Mouse (Mus musculus) liver, embryonic 16.5 days (tissue): ENCODE measurements around the gene Zcchc14. TPM values are rescaled to one million over a fixed set of nuclear protein-coding genes. Genes with fewer than 3 reads are reported as not detected.

Experiments
- ATAC-seq: fragments of 200-750 bp; cut with Nextera tagmentation; 2 replicates; pipeline ENCODE4 v1.8.0; 2017; ENCODE audit warnings: low read depth, mild to moderate bottlenecking, moderate number of reproducible peaks, moderate library complexity
- H3K27ac ChIP-seq: fragments of 300-500 bp; sonication (generic); 2 replicates; pipeline ENCODE4 v1.5.1; 2014; ENCODE audit warnings: mild to moderate bottlenecking, low read length
- H3K27me3 ChIP-seq: fragments of 300-500 bp; sonication (generic); 2 replicates; pipeline ENCODE4 v1.6.1; 2014; ENCODE audit warnings: low read depth, low read length, mixed read lengths; ENCODE audit not compliant: control insufficient read depth, insufficient read depth
- H3K36me3 ChIP-seq: fragments of 300-500 bp; sonication (generic); 2 replicates; pipeline ENCODE4 v1.6.1; 2014; ENCODE audit warnings: mild to moderate bottlenecking; ENCODE audit not compliant: control insufficient read depth, insufficient read depth
- H3K4me1 ChIP-seq: fragments of 300-500 bp; sonication (generic); 2 replicates; pipeline ENCODE4 v1.6.1; 2014; ENCODE audit warnings: low read depth, low read length, mixed read lengths; ENCODE audit not compliant: control insufficient read depth
- H3K4me2 ChIP-seq: fragments of 300-500 bp; sonication (generic); 2 replicates; pipeline ENCODE4 v1.6.1; 2014; ENCODE audit warnings: low read depth, low read length, mixed read lengths
- H3K4me3 ChIP-seq: fragments of 300-500 bp; sonication (generic); 2 replicates; pipeline ENCODE4 v1.5.1; 2014; ENCODE audit warnings: low read depth, mild to moderate bottlenecking, low read length
- H3K9ac ChIP-seq: fragments of 300-500 bp; sonication (generic); 2 replicates; pipeline ENCODE4 v1.6.1; 2014; ENCODE audit warnings: low read depth, low read length
- H3K9me3 ChIP-seq: fragments of 300-500 bp; sonication (generic); replicated peaks from 2 replicates; pipeline ENCODE4 v1.6.1; 2016; ENCODE audit warnings: low read length; ENCODE audit not compliant: control insufficient read depth
- WGBS: fragments of 180-500 bp; shearing (Covaris S2); extraction: QIAGEN DNeasy Blood & Tissue Kit; methylation state at CpG from one replicate; pipeline ENCODE4 v1.1.7; 2014; ENCODE audit not compliant: insufficient replicate concordance; 5-methylcytosine and 5-hydroxymethylcytosine counted together
- polyA plus RNA-seq: library from polyadenylated mRNA; unstranded; fragments of >200 nt; fragmentation: Nextera tagmentation; extraction: Ambion mirVana; gene quantifications from 2 replicates; pipeline ENCODE4 v1.2.1, GENCODE M21; 2015

The Zcchc14 gene
- 1.3 and 1.6 TPM in 2 replicates for polyA plus RNA-seq

- Histone ChIP-seq H3K27ac (no peak within 1 kb of the TSS), H3K4me1 (peaks cover 2% of the 10 kb centered on the region; the same call in 1 of the 2 replicates), H3K4me2 (peak within 1 kb of the TSS; percentile 60), H3K4me3 (peak within 1 kb of the TSS; percentile 59), H3K9me3 (no peaks in the 10 kb centered on the region), H3K27me3 (peaks cover 55% of the 10 kb centered on the region), H3K36me3 (no peaks in the 10 kb centered on the region), H3K9ac (peak within 1 kb of the TSS; percentile 45)
- 1% methylated on average over 49 of the region's 67 CpGs for WGBS
- ATAC-seq, result peak; percentile 95
Measured at GRCm38 (mm10) chr8:121652774-121653323, at the start of gene Zcchc14. Gene Zcchc14 (minus strand): TSS chr8:121652901.

DNA sequence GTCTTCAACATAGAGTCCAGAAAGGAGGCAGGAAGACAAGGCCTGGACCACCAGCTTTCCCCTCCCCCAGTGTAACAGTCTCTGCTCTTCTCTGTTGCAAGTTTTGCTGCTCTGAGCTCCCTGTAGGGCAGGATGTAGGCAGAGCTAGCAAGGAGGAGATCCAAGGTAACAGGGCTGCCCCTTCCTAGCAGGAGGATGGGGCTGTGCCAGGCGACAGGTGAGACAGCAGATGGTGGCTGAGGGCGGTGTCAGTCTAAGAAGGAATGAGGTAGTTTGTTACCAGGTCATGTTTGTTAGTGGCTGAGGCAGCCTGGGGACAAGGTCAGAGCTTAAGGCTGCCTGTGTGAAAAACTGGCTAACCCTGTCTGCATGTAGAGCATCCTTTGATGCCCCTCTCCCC lies 47.2 kb upstream of the Zcchc14 start:
- no peaks in the 10 kb centered on the region; the same call in 1 of the 2 replicates for H3K27me3 ChIP-seq
- no peaks in the 10 kb centered on the region; the same call in 1 of the 2 replicates for H3K4me1 ChIP-seq
- no peaks in the 10 kb centered on the region for H3K9me3 ChIP-seq
- H3K27ac ChIP-seq, result no peak overlapping the region
- no peak overlapping the region for H3K4me2 ChIP-seq
- WGBS, result 58% methylated on average over 2 of the region's 2 CpGs
- H3K9ac ChIP-seq, result no peak overlapping the region
- H3K36me3 ChIP-seq, result no peaks in the 10 kb centered on the region
- ATAC-seq, result no peak
- no peak overlapping the region for H3K4me3 ChIP-seq

DNA sequence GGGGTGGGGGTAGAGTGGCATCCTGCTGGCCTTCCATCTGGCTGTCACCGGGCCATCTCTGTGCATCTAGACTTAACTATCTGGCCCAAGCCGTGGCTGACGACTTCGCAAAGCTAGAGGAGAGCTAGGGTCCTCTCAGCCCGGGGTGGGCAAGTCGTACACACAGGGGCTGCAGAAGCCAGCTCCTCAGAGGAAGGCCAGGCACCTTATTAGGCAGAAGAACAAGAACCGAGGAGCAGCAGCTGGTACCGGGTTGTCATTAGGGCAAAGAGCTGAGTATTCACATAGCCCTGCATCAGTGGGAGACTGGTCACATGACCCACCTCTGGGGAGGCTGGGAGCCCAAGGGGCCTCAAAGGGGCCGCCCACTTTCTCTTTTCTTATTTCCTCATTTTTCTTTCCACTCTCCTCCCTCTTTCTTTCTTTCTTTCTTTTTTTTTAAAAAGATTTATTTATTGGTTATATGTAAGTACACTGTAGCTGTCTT lies 46.0 kb upstream of the Zcchc14 start:
- Histone ChIP-seq H3K4me2 (no peak overlapping the region), H3K27ac (no peak overlapping the region), H3K4me1 (no peaks in the 10 kb centered on the region; the same call in 1 of the 2 replicates), H3K4me3 (no peak overlapping the region), H3K9me3 (no peaks in the 10 kb centered on the region), H3K36me3 (no peaks in the 10 kb centered on the region), H3K9ac (no peak overlapping the region), H3K27me3 (no peaks in the 10 kb centered on the region; the same call in 1 of the 2 replicates)
- ATAC-seq, result no peak
- WGBS, result 4% methylated on average over 9 of the region's 9 CpGs

GRCm38 (mm10) chr8:121697735-121698614 lies 45.3 kb upstream of the Zcchc14 start:
- H3K4me3 ChIP-seq, result no peak overlapping the region
- no peak overlapping the region for H3K9ac ChIP-seq
- ATAC-seq, result no peak

GRCm38 (mm10) chr8:121695585-121696184 lies 43.0 kb upstream of the Zcchc14 start:
- peak; percentile 78 for ATAC-seq

More at GRCm38 (mm10) chr8:121697735-121698614, 45.3 kb upstream of the Zcchc14 start:
- H3K27ac ChIP-seq, result no peak overlapping the region
- H3K4me2 ChIP-seq, result no peak overlapping the region
- WGBS, result 8% methylated on average over 16 of the region's 17 CpGs
- no peaks in the 10 kb centered on the region; the same call in 1 of the 2 replicates for H3K27me3 ChIP-seq
- H3K36me3 ChIP-seq, result no peaks in the 10 kb centered on the region
- H3K4me1 ChIP-seq, result no peaks in the 10 kb centered on the region; the same call in 1 of the 2 replicates
- H3K9me3 ChIP-seq, result no peaks in the 10 kb centered on the region

DNA sequence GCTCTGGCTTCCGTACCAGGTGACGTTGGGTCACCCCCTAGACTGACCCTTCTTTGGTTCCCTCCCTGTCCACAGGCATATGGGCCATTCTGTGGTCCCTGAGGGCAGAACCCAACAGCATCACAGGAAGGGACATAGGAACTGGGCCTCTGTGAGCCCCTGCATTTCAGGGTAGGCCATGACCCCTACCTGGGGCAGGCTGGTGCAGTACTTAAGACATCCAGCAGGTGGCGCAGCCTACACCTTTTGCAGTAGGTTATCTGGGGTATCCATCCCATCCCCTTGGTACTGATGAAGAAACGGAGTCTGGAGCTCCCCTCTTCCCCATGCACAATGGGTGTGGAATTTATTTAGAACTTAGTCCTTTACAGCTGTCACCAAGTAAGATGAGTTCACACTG lies 41.8 kb upstream of the Zcchc14 start:
- H3K36me3 ChIP-seq, result no peaks in the 10 kb centered on the region
- ATAC-seq, result no peak
- H3K9ac ChIP-seq, result no peak overlapping the region
- H3K27ac ChIP-seq, result no peak overlapping the region
- H3K4me1 ChIP-seq, result no peaks in the 10 kb centered on the region; the same call in 1 of the 2 replicates
- no peaks in the 10 kb centered on the region for H3K9me3 ChIP-seq
- H3K4me3 ChIP-seq, result no peak overlapping the region
- no peaks in the 10 kb centered on the region; the same call in 1 of the 2 replicates for H3K27me3 ChIP-seq
- 45% methylated on average over 4 of the region's 4 CpGs for WGBS
- H3K4me2 ChIP-seq, result no peak overlapping the region

More at GRCm38 (mm10) chr8:121695585-121696184, 43.0 kb upstream of the Zcchc14 start:
- WGBS, result 45% methylated on average over 6 of the region's 6 CpGs
- Histone ChIP-seq H3K4me2 (no peak overlapping the region), H3K9ac (no peak overlapping the region), H3K4me1 (no peaks in the 10 kb centered on the region; the same call in 1 of the 2 replicates), H3K36me3 (no peaks in the 10 kb centered on the region), H3K27me3 (no peaks in the 10 kb centered on the region; the same call in 1 of the 2 replicates), H3K27ac (no peak overlapping the region), H3K9me3 (no peaks in the 10 kb centered on the region), H3K4me3 (no peak overlapping the region)

- WGBS, result 25% methylated on average over 5 of the region's 5 CpGs
- ATAC-seq, result no peak
- no peak overlapping the region for H3K4me2 ChIP-seq
Measured at GRCm38 (mm10) chr8:121688496-121688895, 35.8 kb upstream of the Zcchc14 start.

DNA sequence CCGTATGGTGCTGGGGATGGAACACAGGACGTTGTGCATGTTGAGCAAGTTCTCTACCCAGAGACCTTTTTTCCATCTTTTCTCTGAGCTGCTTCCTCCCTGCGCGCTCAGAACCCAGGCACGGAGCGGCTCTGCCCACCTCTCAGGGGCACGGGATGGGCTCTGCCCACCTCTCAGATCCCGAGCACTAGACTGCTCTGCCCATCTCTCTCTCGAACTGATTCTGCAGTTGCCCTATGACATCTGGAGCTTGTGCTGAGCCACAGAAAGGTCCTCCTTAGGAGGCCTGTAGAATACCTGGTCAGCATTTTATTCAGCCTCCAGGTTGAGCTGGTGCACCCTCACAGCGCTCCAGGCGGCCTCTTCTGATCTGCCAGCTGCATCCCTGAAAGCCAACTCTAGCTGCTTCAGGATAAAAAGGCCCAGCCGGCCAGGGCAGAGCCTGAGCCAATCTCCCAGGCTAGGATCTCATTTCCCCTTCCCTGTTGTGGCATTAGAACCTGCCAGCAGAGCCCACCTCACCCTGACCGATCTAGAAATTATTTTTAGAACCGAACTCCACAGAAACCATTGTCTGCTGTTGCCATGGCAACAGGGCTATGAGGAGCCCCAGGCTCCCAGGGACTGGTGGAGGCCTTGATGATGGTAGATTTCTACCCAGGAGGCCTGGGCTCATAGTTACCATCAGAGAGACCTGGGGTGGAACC lies 34.9 kb upstream of the Zcchc14 start:
- no peak for ATAC-seq
- no peaks in the 10 kb centered on the region for H3K36me3 ChIP-seq
- H3K9me3 ChIP-seq, result no peaks in the 10 kb centered on the region
- H3K9ac ChIP-seq, result no peak overlapping the region
- WGBS, result 55% methylated on average over 14 of the region's 14 CpGs
- H3K27ac ChIP-seq, result no peak overlapping the region
- H3K27me3 ChIP-seq, result no peaks in the 10 kb centered on the region
- H3K4me3 ChIP-seq, result no peak overlapping the region
- H3K4me1 ChIP-seq, result no peaks in the 10 kb centered on the region
- no peak overlapping the region for H3K4me2 ChIP-seq

More at GRCm38 (mm10) chr8:121688496-121688895, 35.8 kb upstream of the Zcchc14 start:
- Histone ChIP-seq H3K27ac (no peak overlapping the region), H3K4me3 (no peak overlapping the region), H3K9me3 (no peaks in the 10 kb centered on the region), H3K9ac (no peak overlapping the region), H3K27me3 (no peaks in the 10 kb centered on the region), H3K4me1 (no peaks in the 10 kb centered on the region), H3K36me3 (no peaks in the 10 kb centered on the region)
